Mouse (Mus musculus): Measurements from ENCODE around the gene Hopx. TPM values are rescaled to one million over a fixed set of nuclear protein-coding genes. Genes with fewer than 3 reads are reported as not detected.

The Hopx gene
- polyA plus RNA-seq, 1 experiment from 2014 or later = 49.0 TPM

DNA sequence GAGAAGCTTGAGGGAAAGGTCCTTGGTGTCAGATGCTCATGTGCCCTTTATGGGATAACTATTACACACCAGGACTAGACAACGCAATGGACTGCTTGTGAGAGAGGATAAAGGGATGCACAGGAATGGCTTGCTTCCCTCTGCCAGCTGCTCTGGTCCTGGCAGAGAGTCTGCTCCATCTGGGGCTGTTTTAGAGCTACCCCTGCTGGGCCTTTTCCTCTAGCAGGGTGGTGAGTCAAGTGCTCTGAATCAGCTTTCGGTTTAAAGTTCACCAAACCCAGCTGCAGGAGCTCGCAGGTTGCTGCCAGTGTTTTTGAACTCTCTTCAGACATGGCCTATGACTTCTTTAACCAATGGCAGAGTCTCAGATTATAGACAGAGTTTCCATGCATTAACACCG, 39.0 kb downstream of the Hopx start:
- H3K9me3 ChIP-seq (ENCODE audit: low read length) = no peaks in the 10 kb centered on the region
- H3K4me2 ChIP-seq (replicated peaks; ENCODE audit: low read depth, low read length) = no peak overlapping the region
- 84% methylated on average over 4 of the region's 4 CpGs for WGBS
- H3K4me1 ChIP-seq (ENCODE audit: insufficient read depth, low read depth, low read length) = no peaks in the 10 kb centered on the region
- H3K27ac ChIP-seq (ENCODE audit: low read length) = no peak overlapping the region
- no peaks in the 10 kb centered on the region for H3K36me3 ChIP-seq (ENCODE audit: insufficient read depth, low read length)
- H3K27me3 ChIP-seq (replicated peaks; ENCODE audit: insufficient read depth, low read length) = no peaks in the 10 kb centered on the region
- TF ChIP-seq EP300 (IDR thresholded peaks at IDR 0.05) (no peak), CTCF (IDR thresholded peaks at IDR 0.05) (no peak)
- H3K4me3 ChIP-seq (ENCODE audit: low read depth, low read length) = no peak overlapping the region
- no peak for ATAC-seq
- no peak for DNase-seq (ENCODE audit: low spot score)
- H3K9ac ChIP-seq (replicated peaks; ENCODE audit: low read depth) = no peak overlapping the region

DNA sequence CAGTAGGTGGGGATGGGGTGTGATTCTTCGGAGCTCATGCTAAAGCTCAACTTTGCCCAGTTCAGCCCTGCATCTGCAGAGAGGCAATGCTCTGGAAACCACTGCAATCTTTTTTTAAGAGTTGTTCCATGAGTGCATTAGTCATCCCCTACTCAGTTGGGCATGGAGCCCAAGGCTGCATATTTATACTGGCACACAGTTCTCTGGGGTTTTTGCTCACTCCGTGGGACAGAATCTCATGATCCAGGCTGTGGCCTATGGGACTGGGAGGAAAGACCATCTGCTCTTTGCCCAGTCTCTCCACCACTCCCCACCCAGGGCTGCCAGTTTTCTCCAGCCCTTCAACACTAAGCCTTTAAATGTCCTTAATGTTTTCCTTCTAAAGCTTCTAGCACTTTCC, 40.0 kb downstream of the Hopx start:
- 42% methylated on average over 2 of the region's 2 CpGs for WGBS
- H3K27ac ChIP-seq (ENCODE audit: low read length) = no peak overlapping the region

DNA sequence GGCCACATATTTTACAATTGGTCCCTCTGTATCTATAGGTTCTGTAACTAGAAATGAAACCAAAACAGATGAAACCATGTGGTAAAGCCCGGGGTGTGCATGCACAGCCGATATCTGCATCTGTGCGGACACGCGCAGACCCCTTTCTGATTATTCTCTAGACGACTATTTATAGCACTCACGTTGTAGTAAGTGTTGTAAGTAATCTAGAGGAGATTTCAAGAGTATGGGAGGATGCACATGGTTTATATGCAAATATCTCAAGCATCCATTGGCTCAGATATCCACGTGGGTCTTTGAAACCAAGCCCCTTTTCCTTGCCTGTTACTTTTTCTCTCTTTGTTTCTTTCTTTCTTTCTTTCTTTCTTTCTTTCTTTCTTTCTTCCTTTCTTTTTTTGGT, 41.1 kb downstream of the Hopx start:
- no peaks in the 10 kb centered on the region for H3K36me3 ChIP-seq (ENCODE audit: insufficient read depth, low read length)
- DNase-seq (ENCODE audit: low spot score) (no peak), ATAC-seq (no peak)
- H3K27ac ChIP-seq (ENCODE audit: low read length) = no peak overlapping the region
- H3K4me2 ChIP-seq (replicated peaks; ENCODE audit: low read depth, low read length) = no peak overlapping the region
- TF ChIP-seq EP300 (IDR thresholded peaks at IDR 0.05) (no peak), CTCF (IDR thresholded peaks at IDR 0.05) (no peak)
- H3K9ac ChIP-seq (replicated peaks; ENCODE audit: low read depth) = no peak overlapping the region
- H3K4me3 ChIP-seq (ENCODE audit: low read depth, low read length) = no peak overlapping the region
- no peaks in the 10 kb centered on the region for H3K4me1 ChIP-seq (ENCODE audit: insufficient read depth, low read depth, low read length)
- H3K27me3 ChIP-seq (replicated peaks; ENCODE audit: insufficient read depth, low read length) = no peaks in the 10 kb centered on the region
- WGBS = 77% methylated on average over 8 of the region's 8 CpGs
- no peaks in the 10 kb centered on the region for H3K9me3 ChIP-seq (ENCODE audit: low read length)

More for the DNA sequence above, 40.0 kb downstream of the Hopx start:
- no peak for TF ChIP-seq EP300 (IDR thresholded peaks at IDR 0.05)
- TF ChIP-seq CTCF (IDR thresholded peaks at IDR 0.05) = no peak
- Histone ChIP-seq H3K4me1 (ENCODE audit: insufficient read depth, low read depth, low read length) (no peaks in the 10 kb centered on the region), H3K9ac (replicated peaks; ENCODE audit: low read depth) (no peak overlapping the region), H3K9me3 (ENCODE audit: low read length) (no peaks in the 10 kb centered on the region), H3K4me3 (ENCODE audit: low read depth, low read length) (no peak overlapping the region), H3K4me2 (replicated peaks; ENCODE audit: low read depth, low read length) (no peak overlapping the region), H3K27me3 (replicated peaks; ENCODE audit: insufficient read depth, low read length) (no peaks in the 10 kb centered on the region), H3K36me3 (ENCODE audit: insufficient read depth, low read length) (no peaks in the 10 kb centered on the region)
- DNase-seq (ENCODE audit: low spot score) (peak; percentile 85), ATAC-seq (peak; percentile 87)

DNA sequence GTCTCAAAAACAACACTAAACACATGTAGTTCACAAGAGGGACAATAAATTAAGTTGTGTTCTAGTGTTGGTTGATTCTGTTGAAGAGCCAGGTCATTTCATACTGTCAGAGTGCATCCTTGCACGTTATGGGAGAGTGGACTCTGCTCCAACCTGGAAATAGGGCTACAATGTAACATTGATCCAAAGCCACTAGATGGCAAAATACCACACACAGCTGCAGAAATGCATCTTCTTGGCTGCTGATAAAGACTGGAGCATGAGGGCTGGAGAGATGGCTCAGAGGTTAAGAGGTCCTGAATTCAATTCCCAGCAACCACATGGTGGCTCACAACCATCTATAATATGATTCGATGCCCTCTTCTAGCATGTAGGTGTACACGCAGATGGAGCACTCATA, 43.3 kb downstream of the Hopx start:
- no peak overlapping the region for H3K9ac ChIP-seq (replicated peaks; ENCODE audit: low read depth)
- peaks cover 3% of the 10 kb centered on the region; the same call in 1 of the 2 replicates for H3K4me1 ChIP-seq (ENCODE audit: insufficient read depth, low read depth, low read length)
- TF ChIP-seq EP300 (IDR thresholded peaks at IDR 0.05) (no peak), CTCF (IDR thresholded peaks at IDR 0.05) (peak; percentile 58)
- no peak for ATAC-seq
- 86% methylated on average over 3 of the region's 3 CpGs for WGBS
- no peak overlapping the region for H3K27ac ChIP-seq (ENCODE audit: low read length)
- H3K27me3 ChIP-seq (replicated peaks; ENCODE audit: insufficient read depth, low read length) = no peaks in the 10 kb centered on the region
- no peak overlapping the region for H3K4me2 ChIP-seq (replicated peaks; ENCODE audit: low read depth, low read length)
- H3K36me3 ChIP-seq (ENCODE audit: insufficient read depth, low read length) = no peaks in the 10 kb centered on the region
- no peak overlapping the region for H3K4me3 ChIP-seq (ENCODE audit: low read depth, low read length)
- H3K9me3 ChIP-seq (ENCODE audit: low read length) = no peaks in the 10 kb centered on the region
- DNase-seq (ENCODE audit: low spot score) = no peak

DNA sequence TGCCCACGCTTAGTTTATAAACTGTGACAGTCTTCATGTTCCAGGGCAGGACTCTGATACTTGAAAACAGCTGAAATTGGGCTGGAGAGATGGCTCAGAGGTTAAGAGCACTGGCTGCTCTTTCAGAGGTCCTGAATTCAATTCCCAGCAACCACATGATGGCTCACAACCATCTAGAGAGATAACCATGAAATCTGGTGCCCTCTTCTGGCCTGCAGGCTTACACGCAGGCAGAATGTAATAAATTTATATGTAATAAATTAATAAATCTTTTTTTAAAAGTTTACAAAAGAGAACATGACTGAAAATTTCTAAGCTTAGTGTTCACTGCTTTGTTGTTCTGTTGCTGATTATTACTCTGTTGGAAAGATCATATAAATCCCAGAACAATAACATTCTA, 43.9 kb downstream of the Hopx start:
- Histone ChIP-seq H3K9me3 (ENCODE audit: low read length) (no peaks in the 10 kb centered on the region), H3K4me1 (ENCODE audit: insufficient read depth, low read depth, low read length) (peaks cover 3% of the 10 kb centered on the region; the same call in 1 of the 2 replicates), H3K4me3 (ENCODE audit: low read depth, low read length) (no peak overlapping the region), H3K27ac (ENCODE audit: low read length) (no peak overlapping the region), H3K27me3 (replicated peaks; ENCODE audit: insufficient read depth, low read length) (no peaks in the 10 kb centered on the region), H3K4me2 (replicated peaks; ENCODE audit: low read depth, low read length) (no peak overlapping the region), H3K9ac (replicated peaks; ENCODE audit: low read depth) (no peak overlapping the region), H3K36me3 (ENCODE audit: insufficient read depth, low read length) (no peaks in the 10 kb centered on the region)
- 79% methylated on average over 2 of the region's 2 CpGs for WGBS
- no peak for ATAC-seq
- DNase-seq (ENCODE audit: low spot score) = no peak
- no peak for TF ChIP-seq EP300 (IDR thresholded peaks at IDR 0.05)
- TF ChIP-seq CTCF (IDR thresholded peaks at IDR 0.05) = peak; percentile 40

DNA sequence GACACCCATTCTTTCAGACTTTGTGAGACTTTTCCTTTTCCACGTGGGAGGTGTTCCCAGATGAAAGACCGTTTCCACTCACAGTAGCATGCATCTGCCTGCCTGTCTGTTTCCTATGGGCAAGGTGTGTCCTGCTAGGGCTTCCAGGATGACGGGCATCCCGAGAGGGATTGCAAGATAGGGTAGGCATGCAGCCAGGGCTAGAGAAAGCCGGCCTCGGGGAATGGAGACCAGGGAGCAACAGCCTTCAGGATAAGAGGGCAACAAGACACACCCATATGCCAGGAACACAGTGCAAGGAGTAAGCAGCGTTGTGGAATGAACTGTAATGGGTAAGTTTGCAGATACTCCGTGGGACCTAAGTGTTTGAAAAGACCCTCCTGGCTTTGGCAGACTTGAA, 47.6 kb downstream of the Hopx start:
- H3K9ac ChIP-seq (replicated peaks; ENCODE audit: low read depth) = no peak overlapping the region
- H3K4me3 ChIP-seq (ENCODE audit: low read depth, low read length) = no peak overlapping the region
- 44% methylated on average over 8 of the region's 8 CpGs for WGBS
- no peak overlapping the region for H3K27ac ChIP-seq (ENCODE audit: low read length)
- peaks cover 3% of the 10 kb centered on the region; the same call in 1 of the 2 replicates for H3K4me1 ChIP-seq (ENCODE audit: insufficient read depth, low read depth, low read length)
- no peak overlapping the region for H3K4me2 ChIP-seq (replicated peaks; ENCODE audit: low read depth, low read length)
- DNase-seq (ENCODE audit: low spot score) (no peak), ATAC-seq (no peak)
- no peaks in the 10 kb centered on the region for H3K36me3 ChIP-seq (ENCODE audit: insufficient read depth, low read length)
- TF ChIP-seq CTCF (IDR thresholded peaks at IDR 0.05) = no peak
- TF ChIP-seq EP300 (IDR thresholded peaks at IDR 0.05) = no peak
- no peaks in the 10 kb centered on the region for H3K9me3 ChIP-seq (ENCODE audit: low read length)
- H3K27me3 ChIP-seq (replicated peaks; ENCODE audit: insufficient read depth, low read length) = no peaks in the 10 kb centered on the region
